Mouse (Mus musculus) ES-Bruce4 (cell line): ENCODE measurements at regions not wholly inside any gene's neighbourhood (a gene's known extent, or its start where the extent isn't known, plus 50 kb on each side); places are given as distances from the start of the nearest gene placed in this dataset.

Experiments used
- H3K27ac ChIP-seq: 2 replicates; pipeline ENCODE4 v1.5.1; 2012; ENCODE audit warnings: low read length, inconsistent platforms; ENCODE audit not compliant: insufficient read depth
- H3K27me3 ChIP-seq: 2 replicates; pipeline ENCODE4 v1.6.1; 2012; ENCODE audit warnings: mild to moderate bottlenecking, low read length, inconsistent platforms; ENCODE audit not compliant: control insufficient read depth, poor library complexity, insufficient read depth, severe bottlenecking
- H3K36me3 ChIP-seq: 2 replicates; pipeline ENCODE4 v1.6.1; 2012; ENCODE audit warnings: inconsistent platforms, mild to moderate bottlenecking, low read length, moderate library complexity; ENCODE audit not compliant: control insufficient read depth, poor library complexity, insufficient read depth, severe bottlenecking
- H3K4me1 ChIP-seq: one replicate; pipeline ENCODE4 v1.8.1; 2011; ENCODE audit warnings: low read length; ENCODE audit not compliant: control insufficient read depth, insufficient read depth
- H3K4me3 ChIP-seq: 2 replicates; pipeline ENCODE4 v1.5.1; 2011; ENCODE audit warnings: low read depth, mild to moderate bottlenecking, low read length
- H3K9ac ChIP-seq: 2 replicates; pipeline ENCODE4 v1.6.1; 2012; ENCODE audit warnings: low read depth, mild to moderate bottlenecking, inconsistent platforms; ENCODE audit not compliant: poor library complexity, severe bottlenecking
- H3K9me3 ChIP-seq: replicated peaks from 2 replicates; pipeline ENCODE4 v1.6.1; 2012; ENCODE audit warnings: mild to moderate bottlenecking, low read length, inconsistent platforms; ENCODE audit not compliant: control insufficient read depth, poor library complexity, insufficient read depth, severe bottlenecking
- CTCF ChIP-seq: IDR thresholded peaks from one replicate; pipeline ENCODE4 v1.8.1; 2011; ENCODE audit warnings: low read depth, low read length
- EP300 ChIP-seq: IDR thresholded peaks from 2 replicates; pipeline ENCODE4 v1.6.1; 2011; ENCODE audit warnings: low read depth, low read length; ENCODE audit not compliant: insufficient read depth
- POLR2A ChIP-seq: IDR thresholded peaks from one replicate; pipeline ENCODE4 v1.8.1; 2011; ENCODE audit warnings: low read length; ENCODE audit not compliant: insufficient read depth

DNA sequence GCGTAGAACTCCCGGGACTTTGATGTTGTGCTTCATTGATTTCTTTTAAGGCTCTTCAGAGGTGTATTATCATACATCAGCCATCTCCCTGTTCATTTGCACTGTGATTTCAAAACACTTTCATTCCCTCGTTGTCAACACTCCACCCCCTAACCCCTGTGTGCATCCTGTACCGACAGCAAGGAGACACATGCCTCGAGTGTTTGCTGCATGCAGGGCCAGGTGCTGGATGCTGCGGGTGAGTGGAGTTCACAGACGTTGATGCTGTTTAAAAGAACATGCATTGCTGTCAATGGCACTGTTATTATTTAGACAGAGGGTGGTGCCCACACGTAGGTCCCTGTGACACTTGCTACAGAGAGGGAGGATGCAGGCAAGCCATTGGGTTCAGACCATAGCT is 290.0 kb upstream of the Eef2kmt start:
- TF ChIP-seq POLR2A (no peak), EP300 (no peak), CTCF (no peak)
- Histone ChIP-seq H3K27ac (no peak overlapping the region), H3K4me1 (no peaks in the 10 kb centered on the region), H3K4me3 (no peak overlapping the region), H3K9me3 (no peaks in the 10 kb centered on the region), H3K36me3 (no peaks in the 10 kb centered on the region), H3K9ac (no peak overlapping the region), H3K27me3 (no peaks in the 10 kb centered on the region)

GRCm38 (mm10) chr16:5544436-5544835 is 288.7 kb upstream of the Eef2kmt start:
- Histone ChIP-seq H3K4me1 (no peaks in the 10 kb centered on the region), H3K4me3 (no peak overlapping the region), H3K9ac (no peak overlapping the region), H3K27ac (no peak overlapping the region), H3K27me3 (no peaks in the 10 kb centered on the region), H3K9me3 (no peaks in the 10 kb centered on the region), H3K36me3 (no peaks in the 10 kb centered on the region)
- no peak for TF ChIP-seq POLR2A
- TF ChIP-seq CTCF = no peak
- no peak for TF ChIP-seq EP300

DNA sequence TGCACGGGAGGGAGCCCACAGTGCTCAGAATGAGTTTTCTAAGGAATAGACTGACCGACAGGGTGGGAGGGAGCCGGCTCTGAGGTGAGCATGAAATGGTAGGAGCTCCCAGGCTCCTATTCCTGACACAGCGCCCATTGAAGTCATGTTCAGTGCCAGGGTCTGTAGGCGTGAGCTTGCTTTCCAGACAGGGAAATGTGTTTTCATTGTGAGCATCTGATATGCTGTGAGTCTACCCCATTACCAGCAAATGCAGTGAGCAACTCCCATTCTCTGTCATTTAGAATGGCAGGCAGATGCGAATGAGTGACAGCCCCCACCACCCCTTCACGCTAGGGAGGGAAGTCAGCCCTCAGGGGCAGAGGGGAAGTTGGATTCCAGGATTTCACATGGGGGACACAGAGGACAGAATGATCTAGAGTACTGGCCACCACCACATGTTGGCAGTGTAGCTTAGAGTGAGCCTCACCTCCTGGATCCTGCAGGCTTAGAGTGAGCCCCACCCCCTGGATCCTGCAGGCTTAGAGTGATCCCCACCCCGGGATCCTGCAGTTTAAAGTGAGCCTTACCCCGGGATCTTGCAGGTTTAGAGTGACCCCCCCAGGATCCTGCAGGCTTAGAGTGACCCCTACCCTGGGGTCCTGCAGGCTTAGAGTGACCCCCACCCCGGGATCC is 283.2 kb upstream of the Eef2kmt start:
- Histone ChIP-seq H3K27ac (no peak overlapping the region), H3K4me1 (no peaks in the 10 kb centered on the region), H3K9me3 (no peaks in the 10 kb centered on the region), H3K9ac (no peak overlapping the region), H3K36me3 (no peaks in the 10 kb centered on the region), H3K27me3 (no peaks in the 10 kb centered on the region), H3K4me3 (no peak overlapping the region)
- TF ChIP-seq CTCF (no peak), EP300 (no peak), POLR2A (no peak)

DNA sequence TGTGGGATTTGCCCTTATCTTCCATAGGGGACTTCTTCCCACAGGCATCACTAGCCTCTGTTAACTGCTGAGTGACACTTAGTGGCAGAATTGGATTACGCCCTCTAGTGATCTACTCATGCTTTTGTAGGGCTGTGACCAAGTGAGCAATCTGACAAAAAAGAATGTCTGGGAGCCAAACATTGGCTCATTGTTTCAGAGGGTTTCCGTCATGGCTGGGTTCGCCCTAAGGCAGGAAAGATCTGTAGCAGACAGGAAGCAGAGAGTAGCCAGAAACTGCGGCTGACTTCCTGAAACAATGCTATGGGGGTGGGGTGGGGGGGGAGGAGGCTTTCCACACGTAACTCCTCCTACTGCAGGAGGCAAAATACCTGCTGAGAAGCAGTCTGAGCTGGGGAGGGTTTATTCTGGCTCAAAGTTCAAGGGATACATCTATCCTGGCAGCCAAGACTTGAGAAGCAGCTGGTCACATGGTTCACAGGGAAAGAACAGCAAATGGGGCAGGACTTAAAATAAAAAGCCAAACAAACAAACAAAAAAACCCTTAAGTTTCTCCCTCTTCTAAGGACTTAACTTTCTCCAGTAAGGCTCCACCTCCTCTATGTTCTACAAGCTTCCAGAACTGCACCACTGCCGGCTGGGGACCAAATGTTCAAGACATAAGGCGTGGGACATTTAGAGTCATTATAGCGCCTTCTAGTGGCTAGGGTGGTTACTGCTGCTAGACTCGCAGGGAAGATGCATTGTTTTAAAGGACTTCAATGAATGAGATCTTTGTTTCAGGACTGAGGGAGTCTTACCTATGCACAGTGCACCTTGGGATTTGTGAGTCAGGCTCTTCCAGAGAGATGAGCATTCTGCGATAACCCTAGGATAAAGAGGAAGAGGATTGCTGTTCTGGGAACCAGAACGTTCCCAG is 281.8 kb upstream of the Eef2kmt start:
- H3K27ac ChIP-seq = no peak overlapping the region
- H3K9ac ChIP-seq = no peak overlapping the region
- no peaks in the 10 kb centered on the region for H3K27me3 ChIP-seq
- no peaks in the 10 kb centered on the region for H3K9me3 ChIP-seq
- TF ChIP-seq CTCF = peak; percentile 51
- TF ChIP-seq POLR2A = no peak
- TF ChIP-seq EP300 = 0 out of 2 replicates have a peak, but pooled peaks have one; percentile 12
- H3K36me3 ChIP-seq = no peaks in the 10 kb centered on the region
- no peaks in the 10 kb centered on the region for H3K4me1 ChIP-seq
- no peak overlapping the region for H3K4me3 ChIP-seq

- no peak for TF ChIP-seq POLR2A
- TF ChIP-seq EP300 = no peak
- TF ChIP-seq CTCF = no peak
- Histone ChIP-seq H3K36me3 (no peaks in the 10 kb centered on the region), H3K9ac (no peak overlapping the region), H3K9me3 (no peaks in the 10 kb centered on the region), H3K4me3 (no peak overlapping the region), H3K4me1 (no peaks in the 10 kb centered on the region), H3K27ac (no peak overlapping the region), H3K27me3 (no peaks in the 10 kb centered on the region)
Measured at GRCm38 (mm10) chr16:5536515-5536972, 280.8 kb upstream of the Eef2kmt start.
